Mouse (Mus musculus): ENCODE measurements around the gene Calr4.

Calr4 gene

DNA sequence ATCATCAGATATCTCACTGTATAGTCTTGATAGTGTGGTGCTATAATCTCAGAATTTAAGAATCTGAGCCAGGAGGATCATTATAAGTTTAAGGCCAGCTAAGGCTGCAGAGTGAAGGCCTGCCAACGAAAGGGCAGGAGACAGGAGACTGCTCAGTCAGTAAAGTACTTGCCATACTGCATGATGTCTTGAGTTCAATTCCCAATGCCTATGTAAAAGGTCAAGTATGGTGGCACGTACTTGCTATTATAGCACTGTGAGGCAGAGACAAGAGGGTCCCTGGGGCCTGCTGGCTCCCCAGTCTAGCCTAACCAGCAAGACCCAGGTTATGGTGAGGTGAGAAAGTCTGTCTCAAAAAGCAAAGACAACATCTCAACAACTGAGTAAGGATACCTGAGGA, at the start of gene Calr4:
Gene Calr4 (plus strand): TSS at position 301 of the 400 bp plus-strand sequence.
- TF ChIP-seq GATA4 (IDR thresholded peaks at IDR 0.05; ENCODE audit: insufficient replicate concordance, low read length), result no peak

DNA sequence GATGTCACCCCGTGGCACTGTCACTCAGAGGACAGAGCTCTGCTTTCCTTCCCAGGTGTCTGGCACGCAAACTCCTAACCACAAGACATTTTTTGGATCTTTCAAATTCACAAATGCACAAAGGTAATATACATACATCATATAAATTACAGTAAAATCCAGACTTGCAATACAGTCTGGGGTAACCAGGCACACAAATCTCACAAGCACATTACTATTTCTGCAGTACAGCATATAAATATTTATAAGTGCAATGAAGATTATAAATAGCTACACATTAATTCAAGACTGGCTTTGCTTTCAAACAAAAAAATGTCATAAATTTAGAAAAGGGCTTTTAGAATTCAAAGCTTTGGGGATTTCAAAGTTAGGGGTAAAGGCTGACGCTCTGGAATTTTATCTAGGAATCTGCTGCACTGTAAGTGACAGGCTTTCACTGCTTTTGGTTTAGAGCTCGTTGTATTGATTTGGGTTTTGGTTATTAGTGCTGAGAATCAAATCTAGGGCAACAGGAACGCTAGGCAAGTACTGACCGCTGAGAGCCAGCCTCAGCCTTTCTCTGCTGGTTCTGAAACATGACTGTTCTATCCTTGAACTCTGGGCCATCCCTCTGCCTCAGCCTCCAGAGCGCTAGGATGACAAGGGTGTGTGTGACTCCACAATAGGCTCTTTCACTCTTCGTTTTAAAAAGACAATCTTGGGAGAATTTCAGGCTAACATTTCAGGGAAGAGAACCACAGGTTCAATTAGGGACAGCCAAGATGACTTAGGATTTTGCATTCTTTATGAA, 48.5 kb upstream of the Calr4 start:
- TF ChIP-seq GATA4 (IDR thresholded peaks at IDR 0.05; ENCODE audit: insufficient replicate concordance, low read length), result no peak

DNA sequence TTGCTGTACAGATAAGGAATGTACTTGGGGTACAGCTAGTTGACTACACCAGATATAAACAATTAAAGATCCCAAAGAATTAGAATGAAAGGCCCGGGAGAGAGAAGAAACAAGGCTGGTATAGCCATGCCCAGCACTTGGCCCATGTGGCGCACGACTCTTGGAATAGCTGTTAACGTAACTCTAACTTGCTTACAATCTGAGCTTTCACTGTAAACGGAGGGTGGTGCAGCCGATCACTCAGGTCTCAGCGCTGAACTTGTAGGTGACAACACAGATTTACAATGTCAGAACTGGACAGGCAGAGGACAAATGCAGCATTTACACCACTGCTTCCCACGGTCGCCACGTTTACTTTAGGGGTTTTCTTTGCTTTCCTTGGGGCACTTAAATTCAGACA, 42.7 kb upstream of the Calr4 start:
- no peak for TF ChIP-seq GATA4 (IDR thresholded peaks at IDR 0.05; ENCODE audit: insufficient replicate concordance, low read length)

DNA sequence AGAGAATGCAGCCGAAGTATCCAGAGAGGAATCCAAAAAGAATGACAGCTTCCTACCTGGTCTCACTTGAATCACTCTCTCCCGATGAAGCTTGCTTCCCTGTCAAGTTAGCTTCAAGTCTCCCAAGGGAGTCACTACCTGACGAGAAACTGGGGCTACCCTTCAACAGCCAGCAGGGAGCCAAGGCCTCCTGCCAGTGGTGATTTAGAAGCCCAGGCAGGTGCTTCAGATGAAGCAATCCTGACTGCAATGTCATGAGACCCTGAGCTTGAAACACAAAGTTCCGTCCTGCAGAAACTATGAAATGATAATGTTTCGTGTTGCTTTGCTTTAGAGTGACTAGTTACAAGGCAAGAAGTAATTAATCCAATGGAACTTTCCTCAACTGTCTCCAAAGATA, 40.4 kb upstream of the Calr4 start:
- no peak for TF ChIP-seq GATA4 (IDR thresholded peaks at IDR 0.05; ENCODE audit: insufficient replicate concordance, low read length)

DNA sequence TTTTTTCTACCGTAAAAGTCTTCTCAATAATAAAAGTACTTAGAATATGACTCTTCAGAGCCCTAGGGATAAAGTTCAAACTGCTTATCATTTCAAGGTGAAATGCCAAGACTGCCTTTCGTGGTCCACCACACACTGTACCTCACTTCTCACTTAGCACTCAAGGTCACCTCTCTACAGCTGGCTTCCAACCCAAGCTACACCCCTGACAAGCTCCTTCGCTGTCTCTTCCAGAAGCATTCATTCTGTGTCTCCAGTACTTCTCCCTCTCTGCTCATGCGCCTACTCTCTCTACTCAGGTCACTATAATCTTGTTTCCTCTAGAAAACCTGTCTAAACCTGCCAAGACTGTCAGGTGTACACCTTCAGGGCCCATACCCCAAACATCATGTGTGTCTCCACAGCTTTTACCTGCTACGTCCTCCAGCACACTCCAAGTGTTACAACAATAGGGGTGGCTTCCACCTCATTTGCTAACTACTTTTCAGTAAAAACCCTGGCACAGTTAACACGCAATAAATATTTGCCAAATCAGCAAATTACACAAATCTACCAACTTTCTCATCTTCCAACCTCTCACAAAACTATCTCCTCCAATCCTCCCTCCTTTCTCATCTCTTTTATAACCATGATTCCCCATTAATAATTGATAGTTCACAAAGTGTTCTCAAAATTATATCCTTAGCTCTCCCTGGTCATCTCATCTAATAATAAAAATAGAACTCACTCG, 38.2 kb upstream of the Calr4 start:
- no peak for TF ChIP-seq GATA4 (IDR thresholded peaks at IDR 0.05; ENCODE audit: insufficient replicate concordance, low read length)

- no peak for TF ChIP-seq GATA4 (IDR thresholded peaks at IDR 0.05; ENCODE audit: insufficient replicate concordance, low read length)
Measured at GRCm38 (mm10) chr4:109199069-109199468, 35.2 kb upstream of the Calr4 start.

- TF ChIP-seq GATA4 (IDR thresholded peaks at IDR 0.05; ENCODE audit: insufficient replicate concordance, low read length), result no peak
Measured at GRCm38 (mm10) chr4:109201582-109202424, 32.5 kb upstream of the Calr4 start, which contains the start of gene Osbpl9. Osbpl9 (minus strand) TSS chr4:109202272.

DNA sequence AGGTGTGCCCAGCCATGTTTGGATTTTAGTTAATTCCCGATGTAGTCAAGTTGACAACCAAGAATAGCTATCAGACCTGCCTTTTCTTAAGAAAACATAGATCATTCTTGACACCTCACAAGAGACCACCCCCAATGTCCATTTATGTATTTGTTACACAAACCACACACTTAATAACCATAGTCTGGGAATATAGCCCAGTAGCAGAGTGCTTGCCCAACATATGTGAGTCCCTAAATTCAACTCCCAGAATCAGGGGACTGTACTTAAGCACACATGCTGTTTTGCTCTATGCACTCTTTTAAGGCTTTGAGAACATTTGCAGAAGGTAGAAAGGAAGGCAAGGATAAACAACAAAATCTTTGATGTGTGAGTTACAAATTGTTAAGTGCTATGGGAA, 30.4 kb upstream of the Calr4 start:
- TF ChIP-seq GATA4 (IDR thresholded peaks at IDR 0.05; ENCODE audit: insufficient replicate concordance, low read length), result no peak

DNA sequence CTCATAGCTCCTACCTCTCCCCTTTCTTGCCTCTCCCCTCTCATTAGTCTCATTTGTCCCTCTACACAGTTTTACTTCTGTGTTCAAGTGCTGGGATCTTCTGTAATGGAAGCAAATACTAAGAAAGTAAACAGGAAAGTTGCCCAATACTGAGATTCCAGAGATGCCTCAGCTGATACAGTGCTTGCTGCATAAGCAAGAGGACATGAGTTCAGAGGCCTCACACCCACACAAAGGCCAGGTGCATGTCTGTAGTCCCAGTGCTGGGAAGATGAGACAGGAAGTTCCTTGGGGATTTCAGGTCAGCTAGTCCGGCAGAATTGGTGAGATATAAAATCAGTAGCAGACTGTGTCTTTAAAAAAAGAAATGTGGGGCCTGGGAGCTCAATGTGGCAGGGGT, 29.9 kb upstream of the Calr4 start:
- TF ChIP-seq GATA4 (IDR thresholded peaks at IDR 0.05; ENCODE audit: insufficient replicate concordance, low read length), result peak; percentile 86; the same call in 1 of the 2 replicates

GRCm38 (mm10) chr4:109207524-109207923, 26.8 kb upstream of the Calr4 start:
- TF ChIP-seq GATA4 (IDR thresholded peaks at IDR 0.05; ENCODE audit: insufficient replicate concordance, low read length), result no peak

DNA sequence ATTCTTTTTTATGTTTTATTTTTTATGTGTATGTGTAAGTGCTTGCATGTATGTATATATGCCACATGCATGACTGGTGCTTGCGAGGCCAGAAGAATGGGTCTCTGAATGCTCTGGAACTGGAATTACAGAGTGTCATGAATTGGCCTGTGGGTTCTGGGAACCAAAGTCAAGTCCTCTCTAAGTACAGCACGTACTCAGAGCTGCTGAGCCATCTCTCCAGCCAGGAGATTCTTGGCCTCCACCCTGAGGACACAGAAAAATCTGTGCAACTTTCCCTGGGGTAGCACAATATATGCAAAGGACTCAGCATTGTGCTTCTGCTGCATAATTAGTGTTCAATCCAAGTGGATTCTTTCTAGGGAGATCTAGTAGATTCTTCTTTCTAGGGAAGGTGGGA, 24.0 kb upstream of the Calr4 start:
- no peak for TF ChIP-seq GATA4 (IDR thresholded peaks at IDR 0.05; ENCODE audit: insufficient replicate concordance, low read length)

DNA sequence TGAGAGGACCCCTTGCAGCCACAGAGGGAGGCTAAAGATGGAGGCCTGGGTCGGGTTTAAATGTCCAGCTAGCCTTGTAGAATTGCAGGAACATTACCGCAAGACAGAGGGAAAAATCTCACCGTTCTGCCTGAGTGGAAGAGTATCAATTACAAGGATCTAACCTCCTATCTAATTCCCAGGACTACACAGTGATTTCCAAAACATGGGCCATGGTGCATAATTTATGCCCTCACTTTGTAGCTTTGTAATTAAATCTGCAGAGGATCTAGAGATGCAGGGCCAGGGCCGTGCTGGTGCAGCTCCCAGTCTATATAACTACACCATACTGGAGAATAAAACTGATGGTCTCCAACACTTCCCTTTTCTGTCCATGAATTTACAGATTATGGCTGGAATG, 23.4 kb upstream of the Calr4 start:
- TF ChIP-seq GATA4 (IDR thresholded peaks at IDR 0.05; ENCODE audit: insufficient replicate concordance, low read length), result no peak

DNA sequence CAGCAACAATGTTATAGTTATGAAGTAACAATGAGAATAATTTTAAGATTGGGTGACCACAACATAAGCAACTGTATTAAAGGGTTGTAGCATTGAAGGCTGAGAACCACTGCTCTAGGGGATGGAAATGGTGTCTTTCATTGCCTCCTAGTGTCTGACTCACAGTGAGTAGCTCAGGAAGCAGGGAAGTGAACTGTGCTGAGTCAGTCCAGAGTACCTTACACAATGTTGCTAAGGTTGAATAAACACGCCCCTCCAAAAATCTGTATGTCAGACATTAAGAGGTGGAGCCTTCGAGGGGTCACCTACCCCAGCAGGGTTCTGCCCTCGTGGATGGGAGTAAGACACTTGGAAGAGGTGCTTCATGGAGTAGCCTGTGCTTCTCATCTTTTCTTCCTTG, 20.3 kb upstream of the Calr4 start:
- no peak for TF ChIP-seq GATA4 (IDR thresholded peaks at IDR 0.05; ENCODE audit: insufficient replicate concordance, low read length)

DNA sequence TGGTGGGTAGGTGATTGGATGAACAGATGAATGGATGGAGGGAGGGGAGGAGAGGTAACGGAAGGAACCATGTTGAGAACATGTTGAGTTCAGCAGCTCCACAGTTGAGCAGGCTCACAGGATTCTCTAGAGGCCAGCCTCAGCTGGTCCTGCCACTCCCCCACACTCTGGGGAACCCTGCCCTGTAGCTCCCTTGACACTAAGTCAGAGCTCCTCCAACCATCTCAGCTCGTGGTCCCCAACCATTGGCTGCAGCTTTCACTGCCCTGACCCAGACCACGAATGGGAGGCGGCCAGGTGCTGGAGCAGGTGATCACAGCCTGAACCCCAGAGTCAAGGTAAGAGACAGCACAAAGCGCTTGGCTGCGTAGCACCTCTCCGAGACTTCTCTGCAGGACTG, 16.3 kb upstream of the Calr4 start:
- no peak for TF ChIP-seq GATA4 (IDR thresholded peaks at IDR 0.05; ENCODE audit: insufficient replicate concordance, low read length)

DNA sequence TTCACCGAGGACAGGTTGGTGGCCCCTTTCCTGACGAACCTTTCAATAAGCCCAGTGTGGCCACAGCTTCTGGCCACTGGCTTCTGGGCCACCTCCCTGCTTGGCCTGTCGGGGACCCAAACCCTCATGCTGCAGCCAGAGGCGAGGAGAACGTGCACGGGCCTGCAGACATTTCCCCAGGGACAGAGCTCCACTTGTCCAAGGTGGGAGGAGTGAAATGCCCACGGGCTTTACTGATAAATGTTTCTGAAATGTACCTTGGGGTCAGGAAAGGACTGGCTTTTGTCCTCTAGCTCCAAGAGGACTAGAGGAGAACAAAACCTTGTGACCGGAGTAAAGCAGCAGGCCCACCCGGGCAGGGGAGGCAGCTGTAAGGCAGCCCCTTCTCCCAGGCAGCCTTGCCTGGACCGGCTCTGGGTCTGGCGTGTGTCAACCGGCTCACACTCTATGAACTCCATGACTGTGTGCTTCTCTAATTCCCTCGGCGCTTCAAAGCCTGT, 13.8 kb upstream of the Calr4 start:
- TF ChIP-seq GATA4 (IDR thresholded peaks at IDR 0.05; ENCODE audit: insufficient replicate concordance, low read length), result no peak
